Mouse (Mus musculus) frontal cortex, adult 2 months (tissue): Measurements from ENCODE around the gene Vmn1r21. TPM values are rescaled to one million over a fixed set of nuclear protein-coding genes. Genes with fewer than 3 reads are reported as not detected.
"Not testable (repeated sequence)": the region's sequence is repeated elsewhere in the genome, so short reads cannot be mapped to it uniquely, and the experiment has no call there.

Source experiments
- DNase-seq, 2 experiments: peaks; one replicate each; pipeline ENCODE4 v3.0.0; 2022; ENCODE audit warnings: low spot score in 1 of 2; ENCODE audit errors: extremely low spot score in 1 of 2
- polyA plus RNA-seq: library from polyadenylated mRNA; depleted of rRNA; stranded (reverse); fragments of >200 nt; gene quantifications from 2 replicates; pipeline ENCODE4 v1.2.3, GENCODE M21; 2012; rRNA removed

The Vmn1r21 gene
- polyA plus RNA-seq = not detected in 2 replicates

GRCm38 (mm10) chr6:57850286-57850685 is at the start of gene Vmn1r21:
TSS of gene Vmn1r21 (minus strand) at chr6:57850343.
- DNase-seq = no peak

- DNase-seq = peak; percentile 14 to 71
These were observed 9.2 kb upstream of the Vmn1r21 start for GRCm38 (mm10) chr6:57859043-57860042.

- DNase-seq = not testable (repeated sequence)
These were observed 1.0 kb upstream of the Vmn1r21 start for GRCm38 (mm10) chr6:57851177-57851576.

- peak in 1 of 2 experiments; percentile 35 for DNase-seq
These were observed 10.3 kb downstream of the Vmn1r21 start for GRCm38 (mm10) chr6:57839693-57840408.

- no peak for DNase-seq
These were observed 24.9 kb downstream of the Vmn1r21 start for GRCm38 (mm10) chr6:57825259-57825715.

GRCm38 (mm10) chr6:57824422-57825258 is 25.5 kb downstream of the Vmn1r21 start, which contains the start of gene Vopp1:
TSS of gene Vopp1 (minus strand) at chr6:57825159.
- DNase-seq = peak; percentile 28 to 71

GRCm38 (mm10) chr6:57823461-57823860 is 26.7 kb downstream of the Vmn1r21 start:
- no peak for DNase-seq

GRCm38 (mm10) chr6:57822648-57823410 is 27.3 kb downstream of the Vmn1r21 start:
- no peak for DNase-seq

- peak; percentile 33 to 57 for DNase-seq
These were observed 35.7 kb downstream of the Vmn1r21 start for GRCm38 (mm10) chr6:57814436-57814940.

GRCm38 (mm10) chr6:57811748-57812730 is 38.1 kb downstream of the Vmn1r21 start:
- DNase-seq = no peak

- DNase-seq = no peak
These were observed 44.7 kb downstream of the Vmn1r21 start for GRCm38 (mm10) chr6:57805218-57806069.

- no peak for DNase-seq
These were observed 47.0 kb downstream of the Vmn1r21 start for GRCm38 (mm10) chr6:57803130-57803529.

GRCm38 (mm10) chr6:57798986-57799385 is 51.2 kb downstream of the Vmn1r21 start:
- peak in 1 of 2 experiments; percentile 42 for DNase-seq

GRCm38 (mm10) chr6:57796853-57797423 is 53.2 kb downstream of the Vmn1r21 start:
- peak in 1 of 2 experiments; percentile 22 for DNase-seq

- DNase-seq = no peak
These were observed 54.3 kb downstream of the Vmn1r21 start for GRCm38 (mm10) chr6:57795835-57796234.
